Mouse (Mus musculus): ENCODE measurements around the gene Sh3bgrl. TPM values are rescaled to one million over a fixed set of nuclear protein-coding genes. Genes with fewer than 3 reads are reported as not detected.
A peak's percentile ranks its signal among the peaks of the same experiment; 100 is the strongest.

The Sh3bgrl gene
- polyA plus RNA-seq, 1 experiment from 2014 or later = 140 TPM

GRCm38 (mm10) chrX:109113401-109114280 is 18.5 kb downstream of the Sh3bgrl start:
- peak; percentile 32 for DNase-seq (ENCODE audit: low spot score)
- no peak overlapping the region for H3K27ac ChIP-seq
- H3K4me3 ChIP-seq = no peak overlapping the region
- H3K36me3 ChIP-seq = peaks cover 4% of the 10 kb centered on the region; the same call in 1 of the 2 replicates
- H3K9me3 ChIP-seq (replicated peaks) = no peaks in the 10 kb centered on the region
- no peaks in the 10 kb centered on the region for H3K27me3 ChIP-seq (ENCODE audit: low read depth, poor library complexity, severe bottlenecking)
- H3K4me1 ChIP-seq = peaks cover 6% of the 10 kb centered on the region; the same call in 1 of the 2 replicates
- 26% methylated on average over 7 of the region's 7 CpGs for WGBS

DNA sequence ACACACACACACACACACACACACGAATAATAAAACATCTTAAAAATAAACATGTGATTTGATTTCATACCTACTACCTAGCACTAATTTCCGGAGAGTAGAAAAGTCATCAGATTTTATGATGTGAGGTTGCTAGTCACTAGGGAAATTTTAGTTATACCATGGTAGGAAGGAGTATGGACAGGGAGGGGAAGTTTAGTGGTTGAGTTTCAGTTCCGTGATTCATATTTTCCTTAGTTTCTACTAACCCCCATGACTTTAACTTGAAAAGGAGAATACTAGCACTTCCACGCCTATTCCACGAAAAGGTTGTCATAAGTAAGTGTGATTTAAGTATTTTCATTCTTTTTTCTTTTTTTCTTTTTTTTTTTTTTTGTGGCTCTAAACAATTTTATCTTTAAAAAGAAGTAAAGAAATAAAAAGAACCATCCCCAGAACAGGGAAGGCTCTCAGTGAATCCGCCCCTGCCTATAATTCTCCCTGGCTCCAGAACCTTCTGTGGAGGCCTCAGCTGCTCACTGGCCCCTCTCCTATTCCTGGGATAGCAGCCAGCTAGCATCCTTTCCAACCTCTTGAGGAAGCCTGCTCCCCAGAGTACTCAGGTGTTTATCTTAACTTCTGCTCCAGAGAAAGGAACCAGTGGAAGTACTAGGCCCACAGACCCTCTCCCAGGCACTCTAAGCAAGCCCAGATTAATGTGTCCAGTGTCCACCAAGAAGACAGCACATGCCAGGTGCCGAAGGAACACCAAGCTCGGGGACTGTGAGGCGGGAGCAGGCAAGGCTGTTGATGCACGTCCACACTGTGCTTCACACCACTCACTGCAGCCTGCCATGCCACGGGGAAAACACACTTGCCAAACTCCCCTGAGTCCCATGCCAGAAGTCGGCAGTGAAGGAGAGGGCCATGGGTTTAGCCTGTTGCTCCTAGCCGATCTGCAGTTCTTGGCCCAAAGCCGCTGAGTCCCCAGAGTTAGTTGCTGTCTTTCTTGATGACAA is 25.0 kb downstream of the Sh3bgrl start:
- Histone ChIP-seq H3K4me1 (no peaks in the 10 kb centered on the region), H3K27me3 (ENCODE audit: low read depth, poor library complexity, severe bottlenecking) (no peaks in the 10 kb centered on the region), H3K4me3 (no peak overlapping the region), H3K36me3 (peaks cover 4% of the 10 kb centered on the region; the same call in 1 of the 2 replicates), H3K27ac (no peak overlapping the region), H3K9me3 (replicated peaks) (no peaks in the 10 kb centered on the region)
- DNase-seq (ENCODE audit: low spot score) = no peak
- WGBS = 89% methylated on average over 14 of the region's 14 CpGs

DNA sequence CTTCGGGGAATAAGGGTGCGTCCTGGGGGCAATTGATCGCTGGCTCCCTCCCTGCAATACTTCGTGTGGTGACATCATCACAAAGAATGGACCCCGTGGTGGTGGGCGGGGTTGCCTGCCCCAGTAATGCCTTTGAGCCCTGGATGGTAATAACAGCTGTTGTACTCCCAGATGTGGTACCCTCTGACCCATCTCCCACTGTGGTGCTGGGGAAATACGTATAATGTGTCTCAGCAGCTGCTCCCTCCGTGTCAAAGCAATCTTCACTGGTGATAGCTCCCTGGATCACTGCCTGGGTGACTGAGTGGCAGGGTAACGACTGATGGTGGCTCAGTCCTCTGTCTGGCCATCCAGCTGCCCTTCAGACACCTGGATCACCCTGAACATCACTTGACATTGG is 26.0 kb downstream of the Sh3bgrl start:
- WGBS = 36% methylated on average over 9 of the region's 9 CpGs
- Histone ChIP-seq H3K36me3 (peaks cover 4% of the 10 kb centered on the region; the same call in 1 of the 2 replicates), H3K27me3 (ENCODE audit: low read depth, poor library complexity, severe bottlenecking) (no peaks in the 10 kb centered on the region), H3K9me3 (replicated peaks) (no peaks in the 10 kb centered on the region), H3K27ac (no peak overlapping the region), H3K4me3 (no peak overlapping the region), H3K4me1 (no peaks in the 10 kb centered on the region)
- no peak for DNase-seq (ENCODE audit: low spot score)

DNA sequence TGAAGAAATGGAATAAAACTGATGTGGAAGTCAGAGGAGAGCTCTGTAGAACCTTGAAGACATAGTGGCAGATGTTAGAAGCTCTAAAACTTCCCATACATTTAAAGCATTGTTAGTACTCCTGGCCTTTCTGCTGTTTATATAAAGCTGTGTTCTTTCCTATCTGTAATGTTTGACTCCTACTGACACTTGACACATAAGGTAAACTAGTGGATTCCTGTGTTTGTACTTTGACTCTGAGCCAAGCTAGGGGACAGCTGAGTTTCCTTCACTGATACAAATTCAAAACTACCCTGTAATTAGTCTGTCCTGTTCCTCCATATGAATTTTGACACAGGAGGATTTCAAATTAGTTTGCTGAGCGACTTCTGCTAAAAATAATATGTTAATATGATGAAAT is 27.5 kb downstream of the Sh3bgrl start:
- 66% methylated on average over 1 of the region's 1 CpGs for WGBS
- no peaks in the 10 kb centered on the region for H3K9me3 ChIP-seq (replicated peaks)
- H3K4me3 ChIP-seq = no peak overlapping the region
- no peak for DNase-seq (ENCODE audit: low spot score)
- H3K27me3 ChIP-seq (ENCODE audit: low read depth, poor library complexity, severe bottlenecking) = no peaks in the 10 kb centered on the region
- H3K4me1 ChIP-seq = no peaks in the 10 kb centered on the region
- no peak overlapping the region for H3K27ac ChIP-seq
- H3K36me3 ChIP-seq = peaks cover 4% of the 10 kb centered on the region; the same call in 1 of the 2 replicates

- no peaks in the 10 kb centered on the region for H3K36me3 ChIP-seq
- no peak overlapping the region for H3K27ac ChIP-seq
- no peak overlapping the region for H3K4me3 ChIP-seq
- DNase-seq (ENCODE audit: low spot score) = no peak
- no peaks in the 10 kb centered on the region for H3K9me3 ChIP-seq (replicated peaks)
- no peaks in the 10 kb centered on the region for H3K27me3 ChIP-seq (ENCODE audit: low read depth, poor library complexity, severe bottlenecking)
- H3K4me1 ChIP-seq = no peaks in the 10 kb centered on the region
These were observed 28.6 kb downstream of the Sh3bgrl start for GRCm38 (mm10) chrX:109123762-109124161.

GRCm38 (mm10) chrX:109126847-109127246 is 31.7 kb downstream of the Sh3bgrl start:
- no peak for DNase-seq (ENCODE audit: low spot score)
- no peaks in the 10 kb centered on the region for H3K36me3 ChIP-seq
- no peak overlapping the region for H3K27ac ChIP-seq
- no peaks in the 10 kb centered on the region for H3K4me1 ChIP-seq
- no peak overlapping the region for H3K4me3 ChIP-seq
- H3K27me3 ChIP-seq (ENCODE audit: low read depth, poor library complexity, severe bottlenecking) = no peaks in the 10 kb centered on the region
- WGBS = 100% methylated on average over 1 of the region's 1 CpGs
- no peaks in the 10 kb centered on the region for H3K9me3 ChIP-seq (replicated peaks)

DNA sequence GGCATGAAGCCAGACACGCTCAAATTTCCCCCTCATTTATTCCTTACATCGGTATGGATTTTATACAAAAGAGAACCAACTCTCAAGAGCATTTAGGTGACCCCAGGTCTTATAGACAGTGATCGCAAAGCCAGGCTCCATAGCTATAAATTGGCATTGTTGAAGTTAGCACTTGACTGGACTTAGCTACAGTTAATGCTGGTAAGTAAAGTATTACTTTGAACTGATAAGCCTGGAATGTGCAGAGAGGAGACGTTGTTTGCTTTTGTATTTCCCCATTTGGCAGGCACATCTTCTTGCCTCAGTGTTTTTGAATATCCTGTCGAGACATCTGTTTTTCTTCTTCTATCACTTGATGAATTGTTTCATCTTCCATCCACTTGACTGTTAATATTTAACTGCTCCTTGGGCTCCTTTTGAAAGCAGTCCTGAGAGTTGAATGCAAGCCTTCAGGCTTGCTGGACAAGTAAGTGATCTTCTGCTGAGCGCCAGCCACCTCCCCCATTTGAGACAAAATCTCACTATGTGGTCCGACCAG is 32.5 kb downstream of the Sh3bgrl start:
- DNase-seq (ENCODE audit: low spot score) = no peak
- Histone ChIP-seq H3K36me3 (no peaks in the 10 kb centered on the region), H3K27me3 (ENCODE audit: low read depth, poor library complexity, severe bottlenecking) (no peaks in the 10 kb centered on the region), H3K9me3 (replicated peaks) (no peaks in the 10 kb centered on the region), H3K27ac (no peak overlapping the region), H3K4me3 (no peak overlapping the region), H3K4me1 (no peaks in the 10 kb centered on the region)
- WGBS = 86% methylated on average over 7 of the region's 7 CpGs

DNA sequence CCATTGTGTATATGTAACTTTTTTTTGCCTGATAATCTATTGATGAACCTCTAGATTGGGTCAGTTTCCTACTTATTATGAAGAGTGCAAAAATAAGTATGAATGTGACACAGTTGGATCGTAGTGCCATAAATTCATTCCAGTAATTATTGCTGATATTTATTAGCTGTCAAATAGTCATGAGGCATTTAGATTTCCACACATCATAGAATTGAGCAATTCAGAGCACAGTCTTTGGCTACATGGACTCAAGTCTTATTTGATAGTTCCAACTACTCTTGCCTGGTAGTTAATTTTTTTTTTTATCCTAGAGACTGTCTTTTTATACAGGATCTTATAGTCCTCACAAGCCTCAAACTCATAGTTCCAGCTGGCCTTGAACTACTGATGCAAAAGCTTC is 34.9 kb downstream of the Sh3bgrl start:
- H3K4me3 ChIP-seq = no peak overlapping the region
- no peaks in the 10 kb centered on the region for H3K4me1 ChIP-seq
- H3K36me3 ChIP-seq = no peaks in the 10 kb centered on the region
- 90% methylated on average over 1 of the region's 1 CpGs for WGBS
- DNase-seq (ENCODE audit: low spot score) = no peak
- H3K27me3 ChIP-seq (ENCODE audit: low read depth, poor library complexity, severe bottlenecking) = no peaks in the 10 kb centered on the region
- H3K9me3 ChIP-seq (replicated peaks) = no peaks in the 10 kb centered on the region
- H3K27ac ChIP-seq = no peak overlapping the region

DNA sequence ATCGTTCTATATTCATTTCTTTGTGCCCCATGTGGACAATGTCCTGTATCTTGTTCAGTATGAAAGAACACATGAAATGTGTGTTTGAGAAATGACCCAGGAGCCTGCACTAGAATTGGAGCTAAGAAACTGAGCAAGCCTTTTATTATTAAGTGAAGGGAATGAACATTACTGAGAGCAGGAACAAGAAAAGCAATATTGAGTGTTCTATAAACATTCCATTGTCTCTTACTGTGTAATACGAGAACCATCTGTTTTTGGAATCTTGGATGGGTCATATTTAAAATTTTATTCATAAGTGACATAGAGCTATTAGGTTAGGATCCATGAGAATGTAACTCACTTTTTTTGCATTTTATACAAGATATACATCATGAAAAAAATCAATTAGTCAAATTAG is 36.7 kb downstream of the Sh3bgrl start:
- Histone ChIP-seq H3K9me3 (replicated peaks) (no peaks in the 10 kb centered on the region), H3K27me3 (ENCODE audit: low read depth, poor library complexity, severe bottlenecking) (no peaks in the 10 kb centered on the region), H3K4me1 (no peaks in the 10 kb centered on the region), H3K27ac (no peak overlapping the region), H3K4me3 (no peak overlapping the region), H3K36me3 (no peaks in the 10 kb centered on the region)
- 90% methylated on average over 2 of the region's 2 CpGs for WGBS
- DNase-seq (ENCODE audit: low spot score) = no peak

DNA sequence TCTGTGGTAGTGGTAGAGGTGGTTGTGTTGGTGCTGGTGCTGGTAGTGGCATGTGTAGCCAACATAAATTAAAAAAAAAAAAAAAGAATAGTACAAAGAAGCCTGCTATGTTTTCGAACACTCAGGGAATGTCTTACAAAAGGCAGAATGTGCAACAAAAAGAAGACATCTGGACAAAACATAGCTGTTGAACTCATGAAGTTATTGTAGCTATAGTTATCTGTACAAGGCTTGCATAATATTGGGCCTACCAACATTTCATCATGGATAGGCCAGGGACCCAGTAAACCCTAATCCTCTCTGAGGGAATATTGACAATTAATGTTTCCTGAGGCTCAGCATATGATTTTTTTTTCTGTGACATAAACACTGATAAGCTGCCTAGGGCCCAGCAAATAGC is 37.3 kb downstream of the Sh3bgrl start:
- H3K9me3 ChIP-seq (replicated peaks) = no peaks in the 10 kb centered on the region
- DNase-seq (ENCODE audit: low spot score) = no peak
- 91% methylated on average over 1 of the region's 1 CpGs for WGBS
- no peak overlapping the region for H3K4me3 ChIP-seq
- H3K27ac ChIP-seq = no peak overlapping the region
- H3K27me3 ChIP-seq (ENCODE audit: low read depth, poor library complexity, severe bottlenecking) = no peaks in the 10 kb centered on the region
- no peaks in the 10 kb centered on the region for H3K4me1 ChIP-seq
- no peaks in the 10 kb centered on the region for H3K36me3 ChIP-seq

DNA sequence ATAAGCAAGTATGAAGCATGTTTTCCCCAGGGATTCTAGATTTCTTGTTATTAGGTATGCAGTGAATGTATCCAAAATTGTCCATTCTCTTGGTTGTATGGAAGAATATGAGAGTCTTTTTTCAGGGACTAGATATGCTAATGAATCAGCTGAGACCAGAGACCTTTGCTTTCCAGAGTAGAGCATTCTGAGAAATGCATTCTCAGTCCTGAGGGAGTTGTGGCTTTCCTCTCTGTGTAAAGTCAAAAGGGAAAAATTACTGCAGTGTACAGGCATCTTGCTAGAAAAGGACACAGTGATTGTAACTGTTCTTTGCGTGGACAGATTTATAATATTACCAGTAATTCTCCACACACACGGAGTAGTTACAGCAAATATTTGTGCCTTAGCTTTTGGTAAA is 38.3 kb downstream of the Sh3bgrl start:
- WGBS = 83% methylated on average over 2 of the region's 2 CpGs

DNA sequence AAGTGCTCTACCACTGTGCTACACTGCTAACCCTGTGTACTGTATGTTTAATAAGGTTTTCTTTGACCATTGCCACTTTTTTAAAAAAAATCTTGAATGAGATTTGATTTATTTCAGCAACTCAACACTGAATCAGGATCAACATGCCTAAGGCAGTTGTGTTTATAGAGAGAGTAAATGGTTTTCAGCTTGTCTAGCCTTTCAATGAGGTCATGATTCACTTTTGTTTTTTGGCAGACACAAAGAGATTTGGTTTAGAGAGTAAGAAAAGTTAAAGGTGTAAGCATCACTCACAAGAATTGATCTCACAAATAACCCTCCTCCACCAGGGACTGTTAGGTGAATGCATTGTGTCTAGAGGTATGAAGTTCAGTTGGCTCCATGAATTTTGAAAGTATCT is 41.1 kb downstream of the Sh3bgrl start:
- Histone ChIP-seq H3K36me3 (no peaks in the 10 kb centered on the region), H3K27me3 (ENCODE audit: low read depth, poor library complexity, severe bottlenecking) (no peaks in the 10 kb centered on the region)
- no peak for DNase-seq (ENCODE audit: low spot score)

More for the DNA sequence above, 38.3 kb downstream of the Sh3bgrl start:
- Histone ChIP-seq H3K27ac (no peak overlapping the region), H3K36me3 (no peaks in the 10 kb centered on the region), H3K27me3 (ENCODE audit: low read depth, poor library complexity, severe bottlenecking) (no peaks in the 10 kb centered on the region), H3K4me3 (no peak overlapping the region), H3K9me3 (replicated peaks) (no peaks in the 10 kb centered on the region), H3K4me1 (no peaks in the 10 kb centered on the region)
- no peak for DNase-seq (ENCODE audit: low spot score)

GRCm38 (mm10) chrX:109136820-109137219 is 41.7 kb downstream of the Sh3bgrl start:
- H3K27ac ChIP-seq = no peak overlapping the region
- H3K4me3 ChIP-seq = no peak overlapping the region
- no peaks in the 10 kb centered on the region for H3K36me3 ChIP-seq
- no peaks in the 10 kb centered on the region for H3K27me3 ChIP-seq (ENCODE audit: low read depth, poor library complexity, severe bottlenecking)
- 89% methylated on average over 2 of the region's 2 CpGs for WGBS
- H3K9me3 ChIP-seq (replicated peaks) = no peaks in the 10 kb centered on the region
- H3K4me1 ChIP-seq = peaks cover 2% of the 10 kb centered on the region; the same call in 1 of the 2 replicates
- no peak for DNase-seq (ENCODE audit: low spot score)

More for the DNA sequence above, 41.1 kb downstream of the Sh3bgrl start:
- no peak overlapping the region for H3K4me3 ChIP-seq
- no peaks in the 10 kb centered on the region for H3K9me3 ChIP-seq (replicated peaks)
- H3K4me1 ChIP-seq = no peaks in the 10 kb centered on the region
- no peak overlapping the region for H3K27ac ChIP-seq
